Mouse (Mus musculus) testis, postnatal 14 days (tissue): ENCODE measurements around the gene Gm6460.
"Not testable (repeated sequence)": the region's sequence is repeated elsewhere in the genome, so short reads cannot be mapped to it uniquely, and the experiment has no call there.

Source experiments
- DNase-seq: peaks from one replicate; pipeline ENCODE4 v3.0.0; 2021; ENCODE audit warnings: low spot score

Gene Gm6460

DNA sequence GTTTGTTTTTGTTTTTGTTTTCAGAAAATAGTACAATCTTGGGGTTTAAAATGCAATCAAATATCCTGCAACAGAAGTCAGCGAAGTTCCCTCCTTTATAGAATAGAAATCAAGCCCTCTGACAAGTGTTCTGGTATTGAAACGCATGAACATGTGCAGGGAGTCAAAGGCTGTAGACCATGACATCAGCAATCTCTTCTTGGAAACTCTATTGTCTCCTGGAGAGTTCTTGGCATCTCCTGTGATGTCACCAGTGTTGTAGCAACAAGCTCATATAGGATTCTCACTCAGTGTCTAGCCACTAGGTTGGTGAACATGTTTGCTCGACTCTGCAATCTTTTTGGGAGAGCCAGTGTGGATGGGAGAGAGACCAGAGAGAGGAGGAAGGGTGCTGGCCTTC is at the start of gene Gm6460:
Gene Gm6460 (plus strand): TSS at position 301 of the 400 bp plus-strand sequence.
- DNase-seq = not testable (repeated sequence)
